Mouse (Mus musculus) spleen, adult 12 weeks (tissue): ENCODE results near the gene Stt3b.

Experiments
- DNase-seq: peaks from one replicate; pipeline ENCODE4 v3.0.0; 2022; ENCODE audit warnings: low spot score

Stt3b gene

DNA sequence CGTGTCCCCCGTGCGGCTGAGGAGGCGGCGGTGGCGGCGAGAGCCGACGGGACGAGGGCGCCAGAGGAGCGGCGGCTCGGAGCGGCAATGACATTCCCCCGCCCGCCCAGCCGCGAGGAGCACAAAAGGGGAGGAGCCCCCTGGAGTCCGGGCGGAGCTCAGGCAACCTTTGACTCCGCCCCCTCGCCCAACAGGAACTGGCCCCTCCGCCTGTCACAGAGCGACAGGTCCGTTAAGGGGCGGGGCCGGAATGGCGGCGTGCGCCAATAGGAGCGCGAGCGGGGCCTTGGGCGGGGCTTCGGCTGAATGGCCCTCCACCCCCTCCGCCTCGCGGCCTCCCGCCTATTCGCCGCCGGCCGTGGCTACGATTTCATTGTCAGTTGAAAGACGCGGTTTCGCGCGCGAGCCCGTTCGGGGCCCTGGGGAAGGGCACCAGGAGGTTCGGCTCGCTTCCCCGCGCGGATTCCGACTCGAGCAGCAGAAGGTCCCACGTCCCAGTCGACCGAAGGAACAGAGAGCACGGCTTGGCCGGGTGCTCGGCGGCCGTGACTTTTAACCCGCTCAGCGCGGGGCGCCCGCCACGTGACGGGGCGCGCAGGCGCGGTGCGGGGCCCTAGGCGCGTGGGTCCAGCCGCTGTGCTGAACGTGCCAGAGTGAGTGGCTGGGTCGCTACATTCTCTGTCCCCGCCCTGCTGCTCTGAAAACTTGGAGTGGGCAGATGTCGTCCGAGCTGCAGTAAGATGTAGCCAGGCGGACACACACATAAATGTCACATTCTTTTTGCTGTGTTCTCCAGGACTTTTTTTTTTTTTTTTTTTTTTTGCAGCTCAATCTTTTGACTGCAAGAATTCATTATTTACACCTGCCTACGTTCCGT lies at the start of gene Stt3b:
Gene Stt3b (minus strand): TSS at position 76 of the 877 bp plus-strand sequence.
- peak; percentile 100 for DNase-seq

DNA sequence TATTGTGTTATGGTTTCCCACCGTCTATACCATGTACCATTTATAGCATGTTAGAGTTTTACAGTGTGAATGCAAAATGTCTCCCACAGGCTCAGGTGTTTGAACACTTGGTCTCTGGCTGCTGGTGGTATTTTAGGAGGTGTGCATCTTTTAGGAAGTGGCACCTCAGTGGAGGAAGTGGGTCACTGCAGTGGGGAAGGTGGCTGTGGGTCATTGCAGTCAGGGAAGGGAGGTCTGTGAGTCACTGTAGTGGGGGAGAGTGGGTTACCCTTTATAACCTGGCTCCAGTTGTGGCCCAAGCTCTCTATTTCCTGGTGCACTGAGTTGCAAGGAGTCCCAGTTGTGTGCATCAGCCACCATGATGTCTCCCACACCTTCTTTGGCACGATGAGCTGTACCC lies 48.2 kb upstream of the Stt3b start:
- DNase-seq, result no peak

DNA sequence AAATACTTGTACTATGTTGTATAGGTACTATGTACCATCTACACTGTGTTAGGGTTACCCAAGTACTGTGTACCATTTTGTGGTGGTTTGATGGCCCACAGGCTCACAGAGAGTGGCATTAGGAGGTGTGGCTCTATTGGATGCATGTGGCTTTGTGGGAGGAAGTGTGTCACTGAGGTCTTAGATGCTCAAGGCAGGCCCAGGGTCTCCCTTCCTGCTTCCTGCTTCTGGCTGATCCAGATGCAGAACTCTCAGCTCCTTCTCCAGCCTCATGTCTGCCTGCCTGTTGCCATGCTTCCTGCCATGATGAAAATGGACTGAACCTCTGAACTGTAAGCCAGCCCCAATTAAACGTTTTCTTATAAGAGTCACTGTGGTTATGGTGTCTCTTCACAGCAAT lies 47.8 kb upstream of the Stt3b start:
- DNase-seq, result no peak

GRCm38 (mm10) chr9:115356731-115357458 lies 46.7 kb upstream of the Stt3b start:
- DNase-seq, result no peak

DNA sequence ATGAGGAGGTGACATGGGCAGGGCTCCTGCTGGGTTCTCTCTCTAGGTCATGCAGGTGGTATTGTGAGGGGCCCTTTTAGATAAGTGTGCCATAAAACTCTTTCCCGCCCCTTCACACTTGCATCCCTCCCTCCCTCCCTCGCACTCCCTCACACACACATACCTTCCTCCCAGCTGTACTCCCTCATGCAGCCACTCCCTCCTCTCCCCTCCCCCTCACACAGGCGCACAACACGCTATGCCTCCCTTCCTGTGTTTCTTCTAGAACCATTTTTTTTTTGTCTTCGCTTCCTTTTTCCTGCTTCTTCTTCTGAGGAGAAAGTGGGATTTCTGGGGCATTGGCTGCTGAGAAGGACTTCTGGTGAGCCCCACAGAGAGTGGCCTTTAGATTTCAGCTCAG lies 45.8 kb upstream of the Stt3b start:
- DNase-seq, result no peak

DNA sequence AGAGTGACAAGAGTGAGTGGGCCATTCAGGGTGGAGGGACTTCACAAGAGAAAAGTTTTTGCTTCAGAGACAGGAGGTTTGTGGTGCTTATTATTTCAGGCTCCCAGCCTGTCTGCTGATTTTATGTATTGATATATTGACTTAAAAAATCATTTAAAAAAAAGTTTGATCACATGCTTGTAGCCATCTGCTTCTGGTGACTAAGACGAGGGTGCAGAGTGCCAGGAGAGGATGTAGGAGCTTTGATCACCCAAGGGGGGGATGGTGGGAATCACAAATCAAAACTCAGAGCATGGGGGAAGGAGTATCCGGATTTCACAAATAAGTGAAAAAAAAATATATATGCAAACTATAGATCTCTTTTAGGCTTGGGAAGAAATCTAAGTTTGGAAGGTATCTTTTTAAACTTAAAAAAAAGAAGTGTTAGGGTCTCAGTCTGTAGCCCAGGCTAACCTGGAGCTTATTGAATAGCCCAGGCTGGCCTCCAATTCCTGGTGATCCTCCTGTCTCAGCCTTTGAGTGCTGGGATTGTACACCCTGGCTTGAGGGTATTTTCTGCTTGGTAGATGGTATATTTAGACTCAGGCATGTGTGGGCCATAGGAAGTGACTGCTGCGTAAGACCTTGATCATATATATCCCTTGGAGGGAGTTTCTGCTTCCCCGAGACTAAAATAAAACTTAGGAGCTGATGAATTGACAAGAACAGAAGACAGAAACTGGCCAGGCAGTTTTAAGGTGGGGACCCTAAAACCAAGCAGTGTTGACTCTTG lies 39.7 kb upstream of the Stt3b start:
- DNase-seq, result no peak

GRCm38 (mm10) chr9:115349106-115349505 lies 38.9 kb upstream of the Stt3b start:
- no peak for DNase-seq

GRCm38 (mm10) chr9:115344930-115345329 lies 34.7 kb upstream of the Stt3b start:
- DNase-seq, result no peak

DNA sequence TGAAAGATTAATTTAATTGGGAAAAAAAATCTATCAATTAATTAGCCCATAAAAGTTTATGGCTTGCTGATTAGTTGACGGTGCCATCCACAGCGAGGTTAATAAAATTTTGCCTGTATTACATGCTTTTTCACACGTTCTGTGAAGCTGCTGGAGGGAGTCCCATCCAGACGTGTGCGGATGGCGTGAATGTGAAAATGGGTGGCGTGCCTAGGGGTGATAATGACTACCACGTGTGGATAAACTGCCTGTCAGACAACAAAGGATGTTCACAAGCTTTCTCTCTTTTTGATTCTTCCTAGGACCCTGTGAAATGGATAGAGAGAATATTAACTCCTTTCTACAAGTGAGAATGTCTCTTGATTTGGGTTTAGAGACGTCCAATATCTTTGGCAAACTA lies 31.4 kb upstream of the Stt3b start:
- DNase-seq, result no peak

DNA sequence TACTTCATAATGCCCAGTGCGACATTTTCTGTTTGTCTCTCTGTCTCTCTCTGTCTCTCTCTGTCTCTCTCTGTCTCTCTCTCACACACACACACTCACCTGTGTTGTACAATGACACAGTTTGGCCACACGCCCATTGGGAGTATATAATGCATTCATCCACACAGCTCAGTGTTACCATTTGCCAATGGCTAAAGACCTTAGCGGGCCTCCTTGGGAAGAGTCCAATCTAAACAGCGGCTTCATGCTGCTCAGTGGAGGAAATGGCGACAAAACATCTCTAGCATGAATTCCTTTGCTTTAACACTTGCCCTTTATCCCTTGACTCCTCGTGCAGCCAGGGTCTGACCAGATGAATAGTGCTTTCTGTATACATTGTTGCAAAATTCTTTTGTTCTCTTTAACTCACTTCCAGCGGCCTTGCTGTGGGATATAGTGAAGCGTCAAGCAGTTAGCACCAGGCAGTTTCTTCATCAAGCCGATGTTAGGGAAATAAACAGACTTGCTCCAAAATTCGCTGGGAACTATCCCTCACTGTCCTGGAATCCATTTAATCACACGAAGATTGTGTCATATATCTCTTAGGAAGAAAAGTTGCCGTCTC lies 30.1 kb upstream of the Stt3b start:
- DNase-seq, result no peak

- DNase-seq, result no peak
These were observed 28.6 kb upstream of the Stt3b start for GRCm38 (mm10) chr9:115338816-115339215.

DNA sequence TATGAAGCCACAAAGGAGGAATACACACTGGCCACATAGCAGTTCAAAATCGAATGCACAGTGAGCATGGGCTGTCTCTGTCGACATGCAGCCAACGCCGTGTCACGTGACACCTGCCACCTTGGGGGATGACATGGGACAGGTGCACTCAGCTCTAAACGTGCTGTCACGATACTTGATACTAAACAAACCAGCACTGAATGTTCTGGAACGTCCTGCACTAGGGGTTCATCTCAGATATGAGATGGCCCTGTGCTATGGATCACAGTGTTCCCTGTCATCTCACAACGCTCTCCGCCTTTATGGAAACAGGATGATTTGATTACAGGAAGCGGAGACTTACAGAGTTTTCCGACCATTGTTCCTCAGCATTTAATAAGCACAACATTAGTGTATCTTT lies 22.8 kb upstream of the Stt3b start:
- DNase-seq, result no peak

DNA sequence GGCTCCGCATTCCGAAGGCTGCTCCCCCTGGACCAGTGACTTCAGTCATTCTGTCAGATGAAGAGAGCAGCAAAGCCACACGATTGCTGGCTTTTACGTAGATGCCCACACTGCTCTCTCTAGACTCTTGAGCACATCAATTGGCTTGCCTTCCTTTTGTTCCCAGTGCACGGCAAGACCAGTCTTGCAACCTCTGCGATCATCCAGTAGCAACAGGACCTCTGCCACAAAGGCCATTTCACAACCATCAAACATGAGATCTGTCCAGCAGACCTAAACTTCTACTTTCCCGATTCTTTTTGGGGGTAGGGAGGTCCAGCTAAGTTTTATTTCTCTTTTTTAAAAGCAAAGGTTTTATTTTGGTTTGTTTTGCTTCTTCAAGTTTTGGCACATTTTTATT lies 22.1 kb upstream of the Stt3b start:
- no peak for DNase-seq

DNA sequence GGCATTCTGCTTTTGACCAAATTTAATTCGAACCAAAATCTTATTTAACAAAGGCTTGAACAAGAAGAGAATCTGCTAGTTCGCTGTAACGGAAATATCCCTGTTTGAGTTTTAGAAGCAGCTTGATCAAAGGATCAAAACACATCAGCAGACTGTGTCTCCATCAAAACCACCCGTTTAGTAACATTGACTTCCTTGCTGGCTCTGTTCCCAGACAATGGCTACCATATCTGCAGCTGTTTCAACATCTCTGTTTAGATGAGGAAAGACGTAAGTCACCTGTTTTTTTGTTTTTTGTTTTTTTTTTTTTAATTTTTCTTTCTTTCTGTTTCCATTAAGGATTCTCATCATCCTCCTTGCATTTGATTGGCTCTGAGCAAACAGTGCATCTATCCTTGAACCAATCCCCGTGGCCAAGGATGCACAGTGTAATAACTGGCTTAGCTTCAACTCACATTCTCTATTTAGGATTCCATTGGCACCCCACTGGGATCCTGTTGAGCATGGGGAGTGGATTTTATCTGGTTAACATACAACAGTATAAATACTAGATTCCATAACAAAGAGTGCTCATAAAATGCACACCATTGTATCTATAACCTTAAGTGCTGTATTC lies 20.7 kb upstream of the Stt3b start:
- no peak for DNase-seq

- no peak for DNase-seq
These were observed 16.3 kb upstream of the Stt3b start for GRCm38 (mm10) chr9:115326533-115326890.

DNA sequence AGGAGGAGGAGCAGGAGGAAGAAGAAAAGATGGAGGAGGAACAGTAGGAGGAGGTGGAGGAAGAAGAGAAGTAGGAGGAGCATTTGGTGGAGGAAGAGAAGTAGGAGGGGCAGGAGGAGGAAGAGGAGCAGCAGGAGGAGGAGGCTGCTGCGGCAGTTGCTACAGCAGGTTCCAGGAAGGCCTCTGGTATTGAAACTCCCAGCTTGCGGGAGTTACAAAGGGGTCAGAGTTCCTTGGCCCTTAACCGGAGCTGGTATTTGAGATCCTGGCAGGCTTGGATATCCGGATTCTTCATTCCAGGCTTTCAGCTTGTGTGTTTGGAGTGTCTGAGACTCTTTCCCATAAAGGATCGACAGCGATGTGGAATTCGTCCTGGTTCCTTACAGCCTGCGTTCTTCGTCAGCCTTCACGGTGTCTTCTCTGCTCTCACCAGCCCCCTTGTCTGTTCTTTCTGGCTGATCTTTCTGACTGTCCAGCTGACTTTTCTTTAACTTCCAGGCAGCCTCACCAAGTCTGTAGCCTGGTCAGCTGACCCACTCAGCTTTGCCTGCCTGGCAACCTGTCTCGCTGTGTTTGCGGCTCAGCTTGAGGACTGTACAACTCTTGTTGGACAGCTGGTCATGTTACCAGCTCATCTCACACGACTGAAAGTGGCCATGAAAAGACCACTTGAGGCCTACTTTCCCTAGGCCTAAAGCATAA lies 15.8 kb upstream of the Stt3b start:
- no peak for DNase-seq

DNA sequence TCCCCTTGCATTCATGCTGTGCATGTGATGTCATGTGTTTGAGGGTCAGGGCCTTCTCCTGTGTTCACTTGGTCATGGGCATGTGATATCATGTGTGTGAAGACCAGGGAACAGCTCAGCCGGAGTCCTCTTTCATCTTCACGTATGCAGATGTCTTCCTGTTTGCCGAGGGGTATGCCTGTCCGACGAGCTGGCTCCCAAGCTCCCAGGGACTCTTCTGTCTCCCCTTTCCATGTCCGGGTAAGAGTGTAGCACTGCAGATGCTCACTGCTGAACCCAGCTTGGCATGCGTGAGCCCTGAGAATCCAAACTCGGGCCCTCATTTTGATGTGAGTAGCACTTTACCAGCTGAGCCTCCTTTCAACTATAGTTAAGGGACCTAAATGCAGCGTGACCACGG lies 13.4 kb upstream of the Stt3b start:
- DNase-seq, result no peak

GRCm38 (mm10) chr9:115322385-115322784 lies 12.2 kb upstream of the Stt3b start:
- no peak for DNase-seq

GRCm38 (mm10) chr9:115321052-115321451 lies 10.8 kb upstream of the Stt3b start:
- DNase-seq, result no peak

- DNase-seq, result no peak
These were observed 9.9 kb upstream of the Stt3b start for GRCm38 (mm10) chr9:115320156-115320555.
